Mouse (Mus musculus) Patski (cell line): ENCODE data around the gene Nr2f1. TPM values are rescaled to one million over a fixed set of nuclear protein-coding genes. Genes with fewer than 3 reads are reported as not detected.

Source experiments
- ATAC-seq: fragments of 100-300 bp; one replicate; pipeline ENCODE4 v1.8.0; 2021
- CTCF ChIA-PET: fragments of 350-600 bp; sonication (Branson Sonifier 250); formaldehyde crosslinking; loops from one replicate; lab custom pipeline; 2022; ENCODE audit warnings: inconsistent platforms; lab: Charles Lee
- POLR2A ChIA-PET: fragments of 350-600 bp; sonication (Branson Sonifier 250); formaldehyde crosslinking; loops from one replicate; lab custom pipeline; 2022; ENCODE audit warnings: antibody characterized with exemption, inconsistent platforms; lab: Charles Lee
- DNase-seq: peaks from one replicate; pipeline ENCODE4 v3.0.0-alpha.2; 2011; ENCODE audit warnings: low read depth, low spot score
- H3K27me3 ChIP-seq: fragments of 371-371 bp; one replicate; pipeline ENCODE4 v1.5.1; 2021
- CTCF ChIP-seq: fragments of 100-300 bp; IDR thresholded peaks from one replicate; pipeline ENCODE4 v1.5.1; 2021
- in situ Hi-C: fragments of 300-500 bp; cut with MboI; formaldehyde crosslinking; loops from 3 replicates; pipeline ENCODE4 v1.11.1; 2018; ENCODE audit warnings: low pct_unique_long_range_greater_than_20kb, mixed read lengths
- polyA plus RNA-seq: library from polyadenylated mRNA; unstranded; gene quantifications from one replicate; pipeline ENCODE4 v1.2.3, GENCODE M21; 2021

The Nr2f1 gene
- polyA plus RNA-seq, 1 experiment from 2014 or later: 8.1 TPM

- ATAC-seq: no peak
- no peak for DNase-seq
- H3K27me3 ChIP-seq: no peaks in the 10 kb centered on the region
- CTCF ChIA-PET: interaction anchor here (0.7 kb wide), 1 partner anchor 32 kb away, joined by 3 read pairs; no protein-coding TSS in a partner anchor
- no peak for TF ChIP-seq CTCF
- POLR2A ChIA-PET: interaction anchor here (0.6 kb wide), 1 partner anchor 784 kb away, joined by 3 read pairs; no protein-coding TSS in a partner anchor
- in situ Hi-C loops: loop anchor here (10.0 kb wide), 2 partner anchors 1074 to 1164 kb away; partner anchors contain the start of genes 2210408I21Rik and Slf1
Measured at GRCm38 (mm10) chr13:78208689-78209410, 9.3 kb upstream of the Nr2f1 start.

- no peak for DNase-seq
- CTCF ChIA-PET: interaction anchor here (0.7 to 0.8 kb wide), 2 partner anchors 10 to 32 kb away, joined by 3 read pairs; no protein-coding TSS in a partner anchor
- TF ChIP-seq CTCF: no peak
- in situ Hi-C loops: loop anchor here (10.0 kb wide), 2 partner anchors 1073 to 1163 kb away; partner anchors contain the start of genes 2210408I21Rik and Slf1
- POLR2A ChIA-PET: no interaction called here
- H3K27me3 ChIP-seq: no peaks in the 10 kb centered on the region
- no peak for ATAC-seq
Measured at GRCm38 (mm10) chr13:78207796-78208645, 8.5 kb upstream of the Nr2f1 start.

GRCm38 (mm10) chr13:78206891-78207430, 7.4 kb upstream of the Nr2f1 start:
- ATAC-seq (no peak), DNase-seq (no peak)
- no peak for TF ChIP-seq CTCF
- ChIA-PET CTCF (interaction anchor here (0.8 kb wide), 1 partner anchor 11 kb away, joined by 3 read pairs; no protein-coding TSS in a partner anchor), POLR2A (interaction anchor here (0.6 kb wide), 1 partner anchor 384 kb away, joined by 4 read pairs; no protein-coding TSS in a partner anchor)
- in situ Hi-C loops: loop anchor here (10.0 kb wide), 2 partner anchors 1072 to 1162 kb away; partner anchors contain the start of genes 2210408I21Rik and Slf1
- H3K27me3 ChIP-seq: no peaks in the 10 kb centered on the region

- H3K27me3 ChIP-seq: no peaks in the 10 kb centered on the region
- no peak for DNase-seq
- TF ChIP-seq CTCF: no peak
- POLR2A ChIA-PET: interaction anchor here (1.4 kb wide), 1 partner anchor 9 kb away, joined by 4 read pairs; no protein-coding TSS in a partner anchor
- in situ Hi-C loops: loop anchor here (10.0 kb wide), 2 partner anchors 1071 to 1161 kb away; partner anchors contain the start of genes 2210408I21Rik and Slf1
- CTCF ChIA-PET: interaction anchor here (0.9 to 2.4 kb wide), 2 partner anchors 15 to 223 kb away, joined by 3 to 7 read pairs; no protein-coding TSS in a partner anchor
- ATAC-seq: no peak
Measured at GRCm38 (mm10) chr13:78205426-78205825, 5.9 kb upstream of the Nr2f1 start.

- in situ Hi-C loops: loop anchor here (10.0 kb wide), 2 partner anchors 1069 to 1159 kb away; partner anchors contain the start of genes 2210408I21Rik and Slf1
- ChIA-PET CTCF (interaction anchor here (1.3 kb wide), 1 partner anchor 221 kb away, joined by 5 read pairs; no protein-coding TSS in a partner anchor), POLR2A (no interaction called here)
- ATAC-seq: peak; percentile 60
- no peak for DNase-seq
- H3K27me3 ChIP-seq: no peaks in the 10 kb centered on the region
- TF ChIP-seq CTCF: no peak
Measured at GRCm38 (mm10) chr13:78203348-78204061, 3.9 kb upstream of the Nr2f1 start.

GRCm38 (mm10) chr13:78202574-78203347, 3.2 kb upstream of the Nr2f1 start:
- ATAC-seq (no peak), DNase-seq (no peak)
- ChIA-PET POLR2A (no interaction called here), CTCF (interaction anchor here (1.3 kb wide), 1 partner anchor 220 kb away, joined by 5 read pairs; no protein-coding TSS in a partner anchor)
- H3K27me3 ChIP-seq: no peaks in the 10 kb centered on the region
- in situ Hi-C loops: loop anchor here (10.0 kb wide), 2 partner anchors 1068 to 1158 kb away; partner anchors contain the start of genes 2210408I21Rik and Slf1
- TF ChIP-seq CTCF: no peak

GRCm38 (mm10) chr13:78201871-78202565, 2.5 kb upstream of the Nr2f1 start:
- in situ Hi-C loops: loop anchor here (10.0 kb wide), 2 partner anchors 1067 to 1157 kb away; partner anchors contain the start of genes 2210408I21Rik and Slf1
- no peak for TF ChIP-seq CTCF
- ChIA-PET POLR2A (no interaction called here), CTCF (no interaction called here)
- DNase-seq (no peak), ATAC-seq (peak; percentile 3)
- no peaks in the 10 kb centered on the region for H3K27me3 ChIP-seq
